Mouse (Mus musculus) c-Kit-negative CD71-positive TER-119-positive erythroid progenitor cells, embryonic 14.5 days (primary cell): ENCODE results near the gene Ldlrad3.

Experiments used
- DNase-seq: peaks from one replicate; pipeline ENCODE4 v3.0.0-alpha.2; 2013; ENCODE audit warnings: low read depth, low spot score

The Ldlrad3 gene

GRCm38 (mm10) chr2:102002974-102003775 is 183.0 kb downstream of the Ldlrad3 start:
- no peak for DNase-seq

GRCm38 (mm10) chr2:102002408-102002973 is 183.7 kb downstream of the Ldlrad3 start:
- DNase-seq: no peak

DNA sequence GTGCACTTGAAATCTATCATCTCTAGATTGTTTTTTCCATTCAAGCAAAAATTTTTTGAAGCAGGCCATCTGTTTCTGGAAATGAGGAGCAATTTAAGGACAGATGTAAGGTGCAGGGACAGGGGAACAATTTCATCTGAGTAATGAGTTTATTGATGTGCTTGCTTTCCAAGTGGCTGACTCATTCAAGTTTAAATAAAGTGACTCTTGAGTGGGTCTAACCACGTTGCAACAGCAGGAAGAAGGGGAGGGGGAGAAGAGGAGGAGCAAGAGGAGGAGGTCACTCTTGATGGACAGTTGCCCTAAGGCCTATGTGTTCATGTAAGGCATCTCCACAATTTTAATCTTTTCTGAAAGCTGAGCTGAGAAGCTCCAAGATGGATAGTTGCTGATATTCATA is 184.5 kb downstream of the Ldlrad3 start:
- no peak for DNase-seq

GRCm38 (mm10) chr2:101998911-101999572 is 187.1 kb downstream of the Ldlrad3 start:
- DNase-seq: no peak

- DNase-seq: no peak
Measured at GRCm38 (mm10) chr2:101997013-101997412, 189.2 kb downstream of the Ldlrad3 start.

DNA sequence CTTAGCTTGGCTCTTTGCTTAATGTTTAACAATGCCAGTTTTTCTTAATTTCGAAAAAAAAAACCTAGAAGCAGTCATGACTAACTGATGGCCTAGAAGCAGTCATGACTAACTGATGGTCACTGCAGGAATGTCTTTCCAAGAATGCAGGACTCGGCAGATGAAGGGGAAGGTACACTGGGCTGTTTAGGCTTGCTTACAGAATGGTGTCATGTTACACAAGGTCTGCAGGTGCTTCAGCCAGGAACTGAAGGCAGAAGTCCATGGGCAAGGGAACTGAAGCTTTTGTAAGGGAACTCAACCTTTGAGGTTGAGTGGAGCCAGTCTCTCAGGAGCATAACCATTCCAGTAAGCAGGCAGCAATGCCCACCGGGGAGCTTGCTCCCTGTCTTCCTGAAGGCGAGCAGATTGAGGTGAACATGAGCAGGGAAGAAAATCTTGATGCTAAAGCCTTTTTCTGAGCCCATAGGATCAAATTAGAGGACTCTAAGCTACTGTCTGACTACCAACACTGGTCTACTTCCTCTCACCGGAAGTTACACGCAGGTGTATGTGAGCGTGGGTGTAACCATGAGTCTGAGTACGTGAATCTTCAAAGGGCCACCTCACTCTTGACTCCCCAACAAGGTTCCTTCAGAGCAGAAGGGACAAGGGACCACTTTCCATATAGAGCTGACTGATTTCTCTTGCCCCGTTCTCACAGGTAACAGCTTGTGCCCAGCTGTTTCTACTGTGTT is 193.4 kb downstream of the Ldlrad3 start:
- DNase-seq: no peak

DNA sequence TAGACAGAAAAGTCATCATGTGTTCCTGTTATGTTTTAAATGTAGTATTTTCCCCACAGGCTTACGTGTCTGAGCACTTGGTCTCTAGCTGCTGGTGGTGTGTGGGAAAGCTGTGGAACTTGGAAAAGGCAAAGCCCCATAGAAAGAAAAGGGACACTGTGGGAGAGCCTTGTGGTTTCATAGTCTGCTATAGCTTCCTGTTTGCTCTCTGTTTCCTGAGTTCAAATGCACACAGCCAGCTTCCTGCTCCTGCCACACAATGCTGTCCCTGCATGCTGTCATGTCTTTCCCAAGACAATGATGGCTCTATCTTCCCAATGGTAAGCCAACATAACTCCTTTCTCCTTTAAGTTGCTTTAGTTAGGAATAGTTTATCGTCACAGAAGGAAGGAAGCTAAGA is 194.5 kb downstream of the Ldlrad3 start:
- DNase-seq: no peak

DNA sequence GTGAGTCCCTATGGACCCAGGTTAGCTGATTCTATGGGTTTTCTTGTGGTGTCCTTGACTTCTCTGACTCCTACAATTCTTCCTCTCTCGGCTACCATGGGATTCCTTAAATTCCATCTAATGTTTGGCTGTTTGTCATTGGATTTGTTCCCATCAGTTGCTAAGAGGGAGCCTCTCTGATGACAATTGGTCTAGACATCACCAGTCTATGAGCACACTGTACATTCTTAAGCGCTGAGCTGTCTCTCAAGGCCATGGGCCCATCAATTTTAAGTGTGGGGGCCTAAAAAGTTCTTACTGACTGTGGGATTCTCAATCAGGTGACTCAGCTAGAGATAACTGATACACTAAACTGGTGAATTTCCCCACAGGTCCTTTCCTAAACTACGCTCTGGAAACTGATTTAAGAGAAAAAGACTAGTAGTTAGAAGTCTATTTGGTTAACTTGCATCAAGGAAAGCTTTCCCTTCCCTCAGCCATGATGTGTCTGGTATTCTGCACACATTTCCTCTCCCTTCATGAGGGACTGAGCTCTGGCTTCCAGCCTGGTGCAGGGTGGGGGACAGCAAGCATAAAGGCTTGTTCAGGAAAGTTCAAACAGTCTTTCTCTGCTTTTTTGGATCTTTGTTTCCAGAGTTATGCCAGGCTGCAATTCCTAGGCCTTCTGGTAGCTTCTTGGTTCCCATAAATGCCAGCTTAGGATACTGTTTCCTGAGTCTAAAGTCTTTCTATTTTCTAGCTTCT is 199.7 kb downstream of the Ldlrad3 start:
- no peak for DNase-seq

DNA sequence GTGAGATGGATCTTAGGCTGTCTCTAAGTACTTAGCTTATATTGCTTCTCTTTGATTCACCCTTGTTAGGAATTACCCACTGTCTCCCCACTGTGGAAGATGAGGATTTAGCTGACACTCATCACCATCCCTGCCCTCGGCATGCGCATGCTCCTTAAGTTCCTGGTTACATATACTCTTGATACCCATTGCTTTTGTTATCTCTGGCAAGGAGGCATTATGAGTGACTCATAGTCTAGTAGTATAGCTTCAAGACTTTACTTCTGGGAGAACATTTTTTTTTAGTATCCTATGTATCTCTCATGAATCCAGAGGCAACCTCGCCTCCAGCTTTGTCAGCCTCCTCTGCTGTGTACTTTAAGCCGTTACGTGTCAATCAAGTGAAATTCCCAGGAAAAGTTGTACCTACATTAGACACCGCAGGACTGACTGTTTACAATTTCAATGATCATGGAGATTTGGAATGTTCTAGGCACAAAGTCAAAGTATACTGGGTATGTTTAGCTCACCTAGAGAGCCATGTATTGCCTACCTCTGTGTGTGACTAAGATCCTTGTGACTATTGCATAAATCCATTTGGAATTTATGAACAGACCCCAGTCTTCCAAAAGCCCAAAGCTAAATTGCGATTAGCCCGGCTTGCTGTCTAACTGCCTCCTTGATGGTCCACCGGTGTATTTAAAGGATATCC is 202.2 kb downstream of the Ldlrad3 start:
- DNase-seq: no peak

GRCm38 (mm10) chr2:101983082-101983852 is 202.9 kb downstream of the Ldlrad3 start:
- no peak for DNase-seq

- DNase-seq: no peak
Measured at GRCm38 (mm10) chr2:101981964-101982498, 204.2 kb downstream of the Ldlrad3 start.

GRCm38 (mm10) chr2:101981211-101981610 is 205.0 kb downstream of the Ldlrad3 start:
- DNase-seq: no peak

DNA sequence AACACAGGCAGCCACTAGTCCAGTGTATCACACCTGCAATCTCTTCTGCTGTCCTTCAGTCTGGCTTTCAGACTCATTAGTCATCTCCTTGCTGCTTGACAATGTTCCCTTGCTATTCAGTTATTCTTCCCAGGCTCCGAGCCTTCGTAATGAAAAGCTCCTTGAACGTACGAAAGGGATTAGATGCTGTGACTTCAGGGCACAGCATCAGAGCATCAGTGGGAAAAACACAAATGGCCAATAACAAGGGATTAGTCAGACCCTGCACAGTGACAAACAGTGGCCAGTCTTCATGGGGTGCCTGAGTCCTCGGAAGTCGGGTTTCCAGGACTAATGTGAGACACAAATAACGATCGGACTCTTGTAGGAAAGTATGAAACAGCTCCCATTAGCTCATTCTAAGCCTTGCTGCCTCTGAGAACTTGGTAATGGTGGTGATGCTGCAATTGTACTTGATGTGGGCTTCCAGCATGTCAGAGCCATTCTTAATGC is 205.7 kb downstream of the Ldlrad3 start:
- DNase-seq: no peak

DNA sequence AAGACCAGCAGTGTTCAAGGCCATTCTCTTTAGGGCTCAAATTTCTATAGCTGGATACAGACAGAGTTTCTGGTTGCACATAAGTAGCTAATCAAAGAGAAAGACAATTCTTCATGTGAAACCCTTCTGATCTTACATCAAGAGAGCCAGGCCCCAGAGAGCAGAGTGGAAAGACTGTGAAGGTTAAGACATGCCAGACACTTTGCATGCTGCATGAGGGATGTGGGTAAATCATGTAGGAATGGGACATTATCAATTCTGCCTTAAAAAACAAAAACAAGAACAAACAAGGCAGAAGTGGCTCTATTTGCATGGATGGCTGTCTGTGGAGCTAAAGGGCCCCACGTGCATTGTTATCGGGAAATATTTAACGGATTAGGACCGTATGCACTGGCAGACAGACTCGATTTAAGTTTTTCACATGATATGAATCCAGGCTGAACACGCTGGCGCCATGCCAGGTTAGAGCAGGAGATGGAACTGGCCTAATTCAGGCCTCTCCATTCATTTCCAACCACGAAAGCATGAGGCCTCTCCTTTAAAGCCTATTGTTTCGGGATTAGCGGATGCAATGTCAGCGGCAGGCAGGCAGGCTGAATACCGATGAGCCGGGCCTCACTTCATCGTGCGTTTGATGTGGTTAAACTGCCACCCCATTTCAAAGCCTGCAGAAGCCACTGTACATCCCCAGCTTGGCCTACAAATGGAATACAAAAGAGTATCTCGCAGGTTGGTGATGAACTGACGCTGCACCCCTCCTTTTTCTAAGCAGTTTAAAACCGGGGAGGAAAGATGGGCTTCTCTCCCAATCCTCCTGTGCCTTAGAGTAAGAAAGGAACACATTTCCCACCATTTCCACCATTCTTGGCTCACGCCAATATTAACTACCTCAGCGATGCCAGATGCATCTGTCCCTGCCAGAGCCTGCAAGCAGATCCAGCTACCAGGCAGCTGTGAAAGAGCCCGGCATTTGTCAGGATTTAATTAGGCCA is 207.4 kb downstream of the Ldlrad3 start:
- no peak for DNase-seq

DNA sequence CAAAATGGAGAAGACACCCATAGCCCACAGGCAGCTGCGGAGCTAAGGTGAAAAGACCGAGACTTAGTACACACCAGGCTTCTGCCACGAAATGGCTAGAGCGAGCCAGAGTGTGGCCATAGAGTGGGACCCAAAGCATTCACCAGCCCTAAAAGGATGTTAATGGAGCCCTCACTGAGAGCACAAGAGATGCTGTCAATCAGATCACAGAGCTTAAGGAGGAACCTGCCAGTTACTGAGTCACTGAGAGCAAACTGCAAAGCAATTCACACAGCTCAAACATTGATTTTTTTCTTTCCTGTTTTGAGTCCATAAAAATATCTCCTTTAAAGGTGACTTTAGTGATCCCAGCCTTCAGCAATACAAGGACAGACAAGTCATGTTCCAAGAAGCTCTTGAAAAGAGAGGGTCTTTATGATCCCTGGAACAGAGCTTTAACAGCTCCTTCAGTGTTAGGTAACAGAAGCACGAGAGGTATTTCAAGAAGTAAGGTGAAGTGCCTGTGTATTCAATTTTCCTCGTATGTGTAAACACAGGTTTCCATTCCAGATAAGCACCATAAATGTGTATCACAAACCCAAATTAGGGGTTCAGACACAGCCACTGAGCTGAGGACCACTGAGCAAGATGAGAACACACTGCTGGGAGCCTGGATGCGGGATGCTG is 209.7 kb downstream of the Ldlrad3 start:
- DNase-seq: no peak

DNA sequence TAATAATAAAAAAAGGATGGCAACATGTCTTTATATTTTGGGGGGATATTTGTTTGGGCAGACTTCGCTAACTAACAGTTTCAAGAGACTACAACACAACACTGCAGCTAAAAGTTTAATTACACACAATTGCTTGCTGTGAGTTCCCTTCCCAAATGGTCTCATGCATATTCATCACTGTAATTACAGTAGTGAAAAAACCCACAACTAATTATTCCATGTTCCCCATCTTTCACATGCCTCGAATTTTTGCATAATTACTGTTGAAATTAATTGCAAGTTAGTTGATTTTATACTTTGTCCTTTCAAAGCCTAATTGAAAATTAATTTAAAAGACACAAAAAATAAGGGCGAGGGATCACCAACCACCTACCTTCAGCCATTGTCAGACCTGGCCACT is 212.4 kb downstream of the Ldlrad3 start:
- DNase-seq: no peak

- DNase-seq: no peak
Measured at GRCm38 (mm10) chr2:101967601-101968000, 218.6 kb downstream of the Ldlrad3 start.

- no peak for DNase-seq
Measured at GRCm38 (mm10) chr2:101967152-101967551, 219.0 kb downstream of the Ldlrad3 start.
